Mouse (Mus musculus): Measurements from ENCODE around the gene Nrg3. TPM values are rescaled to one million over a fixed set of nuclear protein-coding genes. Genes with fewer than 3 reads are reported as not detected.

Nrg3 gene
- polyA plus RNA-seq, 1 experiment from 2014 or later: 0.06 TPM

- Histone ChIP-seq H3K27me3 (ENCODE audit: control insufficient read depth, insufficient read depth, low read length) (no peaks in the 10 kb centered on the region), H3K36me3 (ENCODE audit: control insufficient read depth, insufficient read depth, low read length) (no peaks in the 10 kb centered on the region), H3K27ac (ENCODE audit: low read depth, low read length) (no peak overlapping the region), H3K9me3 (replicated peaks; ENCODE audit: control insufficient read depth, low read length) (no peaks in the 10 kb centered on the region), H3K4me3 (ENCODE audit: low read depth, low read length) (no peak overlapping the region), H3K4me2 (no peak overlapping the region), H3K4me1 (ENCODE audit: control insufficient read depth, insufficient read depth, low read length) (no peaks in the 10 kb centered on the region), H3K9ac (ENCODE audit: low read depth, low read length) (no peak overlapping the region)
- no peak for ATAC-seq (replicated peaks; ENCODE audit: insufficient number of reproducible peaks, low FRiP score, low TSS enrichment)
- WGBS (ENCODE audit: insufficient replicate concordance): 76% methylated on average over 1 of the region's 1 CpGs
These were observed 878.6 kb downstream of the Nrg3 start for GRCm38 (mm10) chr14:38594297-38594696.

- no peak for ATAC-seq (replicated peaks; ENCODE audit: insufficient number of reproducible peaks, low FRiP score, low TSS enrichment)
- Histone ChIP-seq H3K9ac (ENCODE audit: low read depth, low read length) (no peak overlapping the region), H3K36me3 (ENCODE audit: control insufficient read depth, insufficient read depth, low read length) (no peaks in the 10 kb centered on the region), H3K4me2 (no peak overlapping the region), H3K9me3 (replicated peaks; ENCODE audit: control insufficient read depth, low read length) (no peaks in the 10 kb centered on the region), H3K4me3 (ENCODE audit: low read depth, low read length) (no peak overlapping the region), H3K4me1 (ENCODE audit: control insufficient read depth, insufficient read depth, low read length) (no peaks in the 10 kb centered on the region), H3K27ac (ENCODE audit: low read depth, low read length) (no peak overlapping the region), H3K27me3 (ENCODE audit: control insufficient read depth, insufficient read depth, low read length) (no peaks in the 10 kb centered on the region)
- 86% methylated on average over 3 of the region's 3 CpGs for whole genome bisulfite sequencing (ENCODE audit: insufficient replicate concordance)
These were observed 896.1 kb downstream of the Nrg3 start for GRCm38 (mm10) chr14:38576796-38577195.

- no peak for ATAC-seq (replicated peaks; ENCODE audit: insufficient number of reproducible peaks, low FRiP score, low TSS enrichment)
These were observed 904.7 kb downstream of the Nrg3 start for GRCm38 (mm10) chr14:38568184-38568583.

GRCm38 (mm10) chr14:38566182-38566581 is 906.7 kb downstream of the Nrg3 start:
- no peak overlapping the region for H3K9ac ChIP-seq (ENCODE audit: low read depth, low read length)
- no peaks in the 10 kb centered on the region for H3K36me3 ChIP-seq (ENCODE audit: control insufficient read depth, insufficient read depth, low read length)
- H3K27ac ChIP-seq (ENCODE audit: low read depth, low read length): no peak overlapping the region
- ATAC-seq (replicated peaks; ENCODE audit: insufficient number of reproducible peaks, low FRiP score, low TSS enrichment): no peak
- no peak overlapping the region for H3K4me3 ChIP-seq (ENCODE audit: low read depth, low read length)
- H3K27me3 ChIP-seq (ENCODE audit: control insufficient read depth, insufficient read depth, low read length): no peaks in the 10 kb centered on the region
- H3K4me2 ChIP-seq: no peak overlapping the region
- H3K9me3 ChIP-seq (replicated peaks; ENCODE audit: control insufficient read depth, low read length): no peaks in the 10 kb centered on the region
- 80% methylated on average over 3 of the region's 3 CpGs for WGBS (ENCODE audit: insufficient replicate concordance)
- H3K4me1 ChIP-seq (ENCODE audit: control insufficient read depth, insufficient read depth, low read length): no peaks in the 10 kb centered on the region

More at GRCm38 (mm10) chr14:38568184-38568583, 904.7 kb downstream of the Nrg3 start:
- no peaks in the 10 kb centered on the region for H3K36me3 ChIP-seq (ENCODE audit: control insufficient read depth, insufficient read depth, low read length)
- no peaks in the 10 kb centered on the region for H3K9me3 ChIP-seq (replicated peaks; ENCODE audit: control insufficient read depth, low read length)
- no peak overlapping the region for H3K9ac ChIP-seq (ENCODE audit: low read depth, low read length)
- no peak overlapping the region for H3K27ac ChIP-seq (ENCODE audit: low read depth, low read length)
- no peak overlapping the region for H3K4me3 ChIP-seq (ENCODE audit: low read depth, low read length)
- 65% methylated on average over 1 of the region's 1 CpGs for WGBS (ENCODE audit: insufficient replicate concordance)
- no peaks in the 10 kb centered on the region for H3K27me3 ChIP-seq (ENCODE audit: control insufficient read depth, insufficient read depth, low read length)
- no peaks in the 10 kb centered on the region for H3K4me1 ChIP-seq (ENCODE audit: control insufficient read depth, insufficient read depth, low read length)
- no peak overlapping the region for H3K4me2 ChIP-seq

- 68% methylated on average over 1 of the region's 1 CpGs for WGBS (ENCODE audit: insufficient replicate concordance)
- ATAC-seq (replicated peaks; ENCODE audit: insufficient number of reproducible peaks, low FRiP score, low TSS enrichment): no peak
- Histone ChIP-seq H3K27me3 (ENCODE audit: control insufficient read depth, insufficient read depth, low read length) (no peaks in the 10 kb centered on the region), H3K4me3 (ENCODE audit: low read depth, low read length) (no peak overlapping the region), H3K9ac (ENCODE audit: low read depth, low read length) (no peak overlapping the region), H3K4me1 (ENCODE audit: control insufficient read depth, insufficient read depth, low read length) (no peaks in the 10 kb centered on the region), H3K27ac (ENCODE audit: low read depth, low read length) (no peak overlapping the region), H3K9me3 (replicated peaks; ENCODE audit: control insufficient read depth, low read length) (no peaks in the 10 kb centered on the region), H3K36me3 (ENCODE audit: control insufficient read depth, insufficient read depth, low read length) (no peaks in the 10 kb centered on the region), H3K4me2 (no peak overlapping the region)
These were observed 918.3 kb downstream of the Nrg3 start for GRCm38 (mm10) chr14:38554636-38555035.

- Histone ChIP-seq H3K9ac (ENCODE audit: low read depth, low read length) (no peak overlapping the region), H3K27ac (ENCODE audit: low read depth, low read length) (no peak overlapping the region), H3K27me3 (ENCODE audit: control insufficient read depth, insufficient read depth, low read length) (no peaks in the 10 kb centered on the region), H3K4me2 (no peak overlapping the region), H3K4me3 (ENCODE audit: low read depth, low read length) (no peak overlapping the region), H3K4me1 (ENCODE audit: control insufficient read depth, insufficient read depth, low read length) (no peaks in the 10 kb centered on the region), H3K36me3 (ENCODE audit: control insufficient read depth, insufficient read depth, low read length) (no peaks in the 10 kb centered on the region), H3K9me3 (replicated peaks; ENCODE audit: control insufficient read depth, low read length) (no peaks in the 10 kb centered on the region)
- 72% methylated on average over 2 of the region's 2 CpGs for WGBS (ENCODE audit: insufficient replicate concordance)
- no peak for ATAC-seq (replicated peaks; ENCODE audit: insufficient number of reproducible peaks, low FRiP score, low TSS enrichment)
These were observed 925.6 kb downstream of the Nrg3 start for GRCm38 (mm10) chr14:38547257-38547656.

GRCm38 (mm10) chr14:38535181-38535580 is 937.7 kb downstream of the Nrg3 start:
- Histone ChIP-seq H3K4me2 (no peak overlapping the region), H3K9ac (ENCODE audit: low read depth, low read length) (no peak overlapping the region), H3K4me3 (ENCODE audit: low read depth, low read length) (no peak overlapping the region), H3K9me3 (replicated peaks; ENCODE audit: control insufficient read depth, low read length) (no peaks in the 10 kb centered on the region), H3K27ac (ENCODE audit: low read depth, low read length) (no peak overlapping the region), H3K4me1 (ENCODE audit: control insufficient read depth, insufficient read depth, low read length) (no peaks in the 10 kb centered on the region), H3K36me3 (ENCODE audit: control insufficient read depth, insufficient read depth, low read length) (no peaks in the 10 kb centered on the region), H3K27me3 (ENCODE audit: control insufficient read depth, insufficient read depth, low read length) (no peaks in the 10 kb centered on the region)
- WGBS (ENCODE audit: insufficient replicate concordance): 83% methylated on average over 1 of the region's 1 CpGs
- no peak for ATAC-seq (replicated peaks; ENCODE audit: insufficient number of reproducible peaks, low FRiP score, low TSS enrichment)

- H3K4me1 ChIP-seq (ENCODE audit: control insufficient read depth, insufficient read depth, low read length): no peaks in the 10 kb centered on the region
- no peak overlapping the region for H3K9ac ChIP-seq (ENCODE audit: low read depth, low read length)
- no peaks in the 10 kb centered on the region for H3K9me3 ChIP-seq (replicated peaks; ENCODE audit: control insufficient read depth, low read length)
- no peak overlapping the region for H3K27ac ChIP-seq (ENCODE audit: low read depth, low read length)
- H3K27me3 ChIP-seq (ENCODE audit: control insufficient read depth, insufficient read depth, low read length): no peaks in the 10 kb centered on the region
- H3K36me3 ChIP-seq (ENCODE audit: control insufficient read depth, insufficient read depth, low read length): no peaks in the 10 kb centered on the region
- no peak overlapping the region for H3K4me2 ChIP-seq
- H3K4me3 ChIP-seq (ENCODE audit: low read depth, low read length): no peak overlapping the region
- no peak for ATAC-seq (replicated peaks; ENCODE audit: insufficient number of reproducible peaks, low FRiP score, low TSS enrichment)
These were observed 939.4 kb downstream of the Nrg3 start for GRCm38 (mm10) chr14:38533495-38533894.

GRCm38 (mm10) chr14:38516232-38516631 is 956.7 kb downstream of the Nrg3 start:
- no peaks in the 10 kb centered on the region for H3K4me1 ChIP-seq (ENCODE audit: control insufficient read depth, insufficient read depth, low read length)
- no peak overlapping the region for H3K9ac ChIP-seq (ENCODE audit: low read depth, low read length)
- no peak overlapping the region for H3K4me3 ChIP-seq (ENCODE audit: low read depth, low read length)
- H3K27me3 ChIP-seq (ENCODE audit: control insufficient read depth, insufficient read depth, low read length): no peaks in the 10 kb centered on the region
- WGBS (ENCODE audit: insufficient replicate concordance): 71% methylated on average over 5 of the region's 5 CpGs
- ATAC-seq (replicated peaks; ENCODE audit: insufficient number of reproducible peaks, low FRiP score, low TSS enrichment): no peak
- H3K27ac ChIP-seq (ENCODE audit: low read depth, low read length): no peak overlapping the region
- H3K4me2 ChIP-seq: no peak overlapping the region
- H3K36me3 ChIP-seq (ENCODE audit: control insufficient read depth, insufficient read depth, low read length): no peaks in the 10 kb centered on the region
- no peaks in the 10 kb centered on the region for H3K9me3 ChIP-seq (replicated peaks; ENCODE audit: control insufficient read depth, low read length)

All from heart, embryonic 11.5 days (tissue).